Mouse (Mus musculus): ENCODE measurements around the gene Arhgdia. TPM values are rescaled to one million over a fixed set of nuclear protein-coding genes. Genes with fewer than 3 reads are reported as not detected.

Arhgdia gene
- total RNA-seq, 2 experiments from 2014 or later = 71.0 to 89.8 TPM

Small RNA genes lying within 50 kb of the gene (microRNA-seq; reads per million reads assigned to microRNA genes)
- not detected for gene Mir6936

Other genes starting within 250 kb of the Arhgdia start
- gene Actg1, start 233.1 kb downstream of the Arhgdia start, total RNA-seq (2021) = 100 to 1,000 TPM; 158 to 253 TPM
- gene Fscn2, start 220.1 kb downstream of the Arhgdia start, total RNA-seq (2021) = under 1 TPM; 0.39 to 0.52 TPM
- 10 to 100 TPM in 1 of 2 experiments, 1 to 10 TPM in 1; 8.3 to 19.3 TPM for gene Faap100, start 202.9 kb downstream of the Arhgdia start, total RNA-seq (2021)
- 100 to 1,000 TPM in 1 of 2 experiments, 10 to 100 TPM in 1; 84.6 to 100 TPM for gene Nploc4, start 143.9 kb downstream of the Arhgdia start, total RNA-seq (2021)
- under 1 TPM in 1 of 2 experiments, not detected in 1; 0.57 TPM for gene Tspan10, start 139.0 kb downstream of the Arhgdia start, total RNA-seq (2021)
- gene Pde6g, start 128.1 kb downstream of the Arhgdia start, total RNA-seq (2021) = under 1 TPM; 0.33 to 0.39 TPM
- gene Oxld1, start 123.6 kb downstream of the Arhgdia start, total RNA-seq (2021) = 10 to 100 TPM; 18.9 to 24.7 TPM
- 1 to 10 TPM; 5.7 to 6.2 TPM for gene Ccdc137, start 123.5 kb downstream of the Arhgdia start, total RNA-seq (2021)
- gene Arl16, start 114.0 kb downstream of the Arhgdia start, total RNA-seq (2021) = 1 to 10 TPM; 4.3 to 6.2 TPM
- gene Mrpl12, start 97.0 kb downstream of the Arhgdia start, total RNA-seq (2021) = 100 to 1,000 TPM; 130 to 136 TPM
- 1 to 10 TPM; 3.3 to 4.5 TPM for gene Slc25a10, start 89.8 kb downstream of the Arhgdia start, total RNA-seq (2021)
- gene Gcgr, start 50.9 kb downstream of the Arhgdia start, total RNA-seq (2021) = under 1 TPM in 1 of 2 experiments, not detected in 1; 0.45 TPM
- 10 to 100 TPM; 18.4 to 22.7 TPM for gene Mcrip1, start 31.9 kb downstream of the Arhgdia start, total RNA-seq (2021)
- 100 to 1,000 TPM; 140 to 577 TPM for gene Ppp1r27, start 30.5 kb downstream of the Arhgdia start, total RNA-seq (2021)
- 100 to 1,000 TPM; 188 to 221 TPM for gene P4hb, start 8.4 kb downstream of the Arhgdia start, total RNA-seq (2021)
- 10 to 100 TPM; 42.8 to 48.6 TPM for gene Alyref, start 16.7 kb upstream of the Arhgdia start, total RNA-seq (2021)
- 10 to 100 TPM; 45.9 to 52.1 TPM for gene Anapc11, start 16.8 kb upstream of the Arhgdia start, total RNA-seq (2021)
- not detected for gene Npb, start 26.9 kb upstream of the Arhgdia start, total RNA-seq (2021)
- gene Pcyt2, start 36.3 kb upstream of the Arhgdia start, total RNA-seq (2021) = 10 to 100 TPM; 26.1 to 27.7 TPM
- 1 to 10 TPM; 3.6 to 4.2 TPM for gene Sirt7, start 43.6 kb upstream of the Arhgdia start, total RNA-seq (2021)
- gene Mafg, start 52.0 kb upstream of the Arhgdia start, total RNA-seq (2021) = 10 to 100 TPM; 50.2 to 58.8 TPM
- 1 to 10 TPM; 2.8 to 3.2 TPM for gene Pycr1, start 62.1 kb upstream of the Arhgdia start, total RNA-seq (2021)
- 100 to 1,000 TPM; 124 to 137 TPM for gene Myadml2, start 66.5 kb upstream of the Arhgdia start, total RNA-seq (2021)
- gene Notum, start 79.6 kb upstream of the Arhgdia start, total RNA-seq (2021) = not detected
- 10 to 100 TPM; 31.1 to 33.4 TPM for gene Aspscr1, start 91.3 kb upstream of the Arhgdia start, total RNA-seq (2021)
- gene Cenpx, start 132.1 kb upstream of the Arhgdia start, total RNA-seq (2021) = 10 to 100 TPM; 24.2 to 32.0 TPM
- gene Lrrc45, start 132.3 kb upstream of the Arhgdia start, total RNA-seq (2021) = 1 to 10 TPM; 2.3 to 3.0 TPM
- gene Rac3, start 139.8 kb upstream of the Arhgdia start, total RNA-seq (2021) = 1 to 10 TPM in 1 of 2 experiments, under 1 TPM in 1; 0.95 to 1.3 TPM
- 1 to 10 TPM; 8.2 to 9.6 TPM for gene Dcxr, start 145.7 kb upstream of the Arhgdia start, total RNA-seq (2021)
- gene Cbr2, start 150.5 kb upstream of the Arhgdia start, total RNA-seq (2021) = 10 to 100 TPM; 11.6 to 16.9 TPM
- gene Hmga1b, start 181.2 kb upstream of the Arhgdia start, total RNA-seq (2021) = 10 to 100 TPM; 20.4 to 22.2 TPM
- 10 to 100 TPM; 12.6 to 13.0 TPM for gene Rfng, start 202.6 kb upstream of the Arhgdia start, total RNA-seq (2021)
- 10 to 100 TPM; 62.5 to 63.3 TPM for gene Gps1, start 202.6 kb upstream of the Arhgdia start, total RNA-seq (2021)
- gene Dus1l, start 214.8 kb upstream of the Arhgdia start, total RNA-seq (2021) = 10 to 100 TPM; 27.6 to 28.6 TPM
- 10 to 100 TPM; 11.4 to 17.1 TPM for gene Fasn, start 242.9 kb upstream of the Arhgdia start, total RNA-seq (2021)

All from gastrocnemius, adult 18-20 months (tissue).